Mouse (Mus musculus) left cerebral cortex, adult 2 months (tissue): ENCODE results near the gene Spata3. TPM values are rescaled to one million over a fixed set of nuclear protein-coding genes. Genes with fewer than 3 reads are reported as not detected.
"Not testable (repeated sequence)": the region's sequence is repeated elsewhere in the genome, so short reads cannot be mapped to it uniquely, and the experiment has no call there.

Source experiments
- DNase-seq, 2 experiments: peaks; one replicate each; pipeline ENCODE4 v3.0.0; 2021 to 2022; ENCODE audit warnings: low spot score in 2 of 2, mixed read lengths in 1 of 2; ENCODE audit errors: extremely low spot score in 1 of 2
- H3K27ac ChIP-seq: fragments of 200-600 bp; 2 replicates; pipeline ENCODE4 v1.8.1; 2022
- H3K4me3 ChIP-seq: fragments of 200-600 bp; 2 replicates; pipeline ENCODE4 v1.8.1; 2022
- CTCF ChIP-seq: fragments of 200-600 bp; IDR thresholded peaks from 2 replicates; pipeline ENCODE4 v1.8.1; 2022; ENCODE audit warnings: antibody characterized with exemption, mild to moderate bottlenecking, moderate library complexity
- intact Hi-C: fragments of 180-260 bp; cut with DNase I; formaldehyde crosslinking; loops from one replicate; pipeline ENCODE4 v1.15.1; 2025
- long read RNA-seq, 2 experiments: library from polyadenylated mRNA; stranded (forward); transcript quantifications; one replicate each; pipeline ENCODE4 v2.0.0; 2021; ENCODE audit warnings: borderline mapping rate in 2 of 2
- total RNA-seq, 2 experiments: library from RNA; stranded (reverse); gene quantifications; 2 replicates each; pipeline ENCODE4 v1.2.3; 2021

Gene Spata3
- under 1 TPM; 0.61 to 0.75 TPM for total RNA-seq
- long read RNA-seq, experiment 1, partial matches to known transcripts, result 0 of 1 reads
- long read RNA-seq, experiment 1, other reads (novel, unspliced or antisense), result 1 of 1 reads
- long read RNA-seq, experiment 2, result 0 reads

DNA sequence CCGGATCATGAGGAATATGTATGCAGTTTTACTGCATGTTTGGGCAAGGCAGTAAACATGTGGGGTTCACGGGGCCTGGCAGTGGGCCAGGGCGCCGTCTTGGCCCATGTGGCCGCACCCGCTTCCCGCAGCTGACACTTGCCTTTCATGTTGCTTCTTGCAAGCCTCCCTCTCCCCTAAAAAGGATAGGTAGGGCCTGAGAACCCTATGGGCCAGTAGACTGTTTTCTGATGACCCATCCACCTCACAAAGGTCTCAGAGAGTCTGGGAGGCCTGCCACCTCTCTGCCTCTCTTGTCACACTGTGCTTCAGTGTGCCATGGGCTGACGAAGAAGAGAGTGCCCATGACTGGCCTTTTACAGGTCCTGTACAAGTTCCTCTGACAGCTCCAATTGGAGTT, at the start of gene Spata3:
TSS of gene Spata3 (plus strand) at position 301 of the 400 bp plus-strand sequence.
- intact Hi-C loops, result no loop called here

DNA sequence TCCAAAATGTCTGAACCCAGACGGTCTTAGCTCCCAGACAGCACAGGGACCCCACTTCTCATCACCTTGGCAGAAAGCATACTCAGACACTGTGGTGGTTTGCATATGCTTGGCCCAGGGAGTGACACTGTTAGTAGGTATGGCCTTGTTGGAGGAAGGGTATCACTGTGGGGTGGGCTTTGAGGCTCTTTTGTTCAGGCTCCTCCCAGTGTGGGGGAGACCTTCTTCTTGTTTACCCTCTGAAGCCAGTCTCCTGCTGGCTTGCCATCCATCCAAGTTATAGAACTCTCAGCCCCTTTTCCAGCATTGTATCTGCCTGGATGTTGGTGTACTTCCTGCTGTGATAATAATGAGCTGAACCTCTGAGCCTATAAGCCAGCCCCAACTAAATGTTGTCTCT, 47.5 kb upstream of the Spata3 start:
- no peak for DNase-seq
- Histone ChIP-seq H3K4me3 (no peak overlapping the region), H3K27ac (no peak overlapping the region)
- no peak for TF ChIP-seq CTCF
- intact Hi-C loops, result no loop called here

More for the DNA sequence above, at the start of gene Spata3:
- Histone ChIP-seq H3K27ac (no peak within 1 kb of the TSS), H3K4me3 (no peak within 1 kb of the TSS)
- no peak for TF ChIP-seq CTCF
- no peak for DNase-seq

DNA sequence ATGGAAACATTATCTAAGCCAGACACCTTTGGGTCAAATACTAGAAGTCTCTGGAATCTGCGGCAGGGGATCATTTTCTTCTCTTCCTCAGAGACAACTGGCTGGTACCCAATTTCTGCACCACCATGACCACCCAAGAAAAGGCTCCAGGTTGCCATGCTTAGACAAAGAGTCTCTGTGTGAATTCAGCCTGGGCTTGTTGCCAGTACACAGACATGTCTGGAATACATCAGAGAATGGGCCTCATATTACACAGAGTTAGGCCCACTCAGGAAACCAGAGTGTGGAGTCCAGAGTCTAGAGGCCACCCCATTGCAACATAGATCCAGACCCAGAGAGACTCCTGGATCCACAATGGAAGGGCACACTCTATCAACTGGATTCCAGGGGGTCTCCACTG, 47.1 kb upstream of the Spata3 start:
- Histone ChIP-seq H3K4me3 (no peak overlapping the region), H3K27ac (no peak overlapping the region)
- intact Hi-C loops, result no loop called here
- DNase-seq, result no peak
- no peak for TF ChIP-seq CTCF

DNA sequence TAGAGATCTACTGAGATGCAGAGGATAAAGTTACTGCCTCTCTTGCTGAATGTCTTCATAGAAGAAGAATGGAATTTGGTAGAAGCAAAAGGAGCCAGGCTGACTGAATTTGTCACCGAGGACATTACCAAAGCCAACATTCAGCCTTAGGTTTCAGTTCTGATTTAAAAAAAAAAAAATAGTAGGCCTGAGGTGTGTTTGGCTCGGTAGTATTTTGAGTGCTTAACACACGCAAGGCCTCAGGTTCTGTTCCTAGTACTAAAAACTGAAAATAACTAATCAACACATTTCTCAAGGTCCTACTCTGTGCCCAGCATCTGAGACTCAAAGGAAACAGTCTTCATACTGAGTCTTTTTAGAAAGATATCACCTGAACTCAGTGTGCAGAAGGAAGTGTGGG, 45.5 kb upstream of the Spata3 start:
- intact Hi-C loops, result no loop called here
- H3K27ac ChIP-seq, result no peak overlapping the region
- no peak for TF ChIP-seq CTCF
- no peak overlapping the region for H3K4me3 ChIP-seq
- no peak for DNase-seq

DNA sequence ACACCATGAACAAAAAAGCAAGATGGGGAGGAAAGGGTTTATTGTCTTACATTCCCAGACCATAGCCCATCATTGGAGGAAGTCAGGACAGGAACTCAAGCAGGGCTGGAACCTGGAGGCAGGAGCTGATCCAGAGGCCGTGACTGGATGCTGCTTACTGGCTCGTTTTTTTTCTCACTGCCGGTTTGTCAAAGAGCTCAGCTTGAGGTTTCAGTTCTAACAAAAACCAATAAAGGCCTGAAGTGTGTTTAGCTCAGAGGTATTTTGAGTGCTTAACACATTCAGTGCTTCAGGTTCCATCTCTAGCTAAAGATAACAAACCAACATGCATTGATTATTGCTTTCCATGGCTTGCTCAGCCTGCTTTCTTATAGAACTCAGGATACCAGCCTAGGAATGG, 44.3 kb upstream of the Spata3 start:
- no peak for DNase-seq
- H3K4me3 ChIP-seq, result no peak overlapping the region
- no peak overlapping the region for H3K27ac ChIP-seq
- TF ChIP-seq CTCF, result no peak
- intact Hi-C loops, result no loop called here

DNA sequence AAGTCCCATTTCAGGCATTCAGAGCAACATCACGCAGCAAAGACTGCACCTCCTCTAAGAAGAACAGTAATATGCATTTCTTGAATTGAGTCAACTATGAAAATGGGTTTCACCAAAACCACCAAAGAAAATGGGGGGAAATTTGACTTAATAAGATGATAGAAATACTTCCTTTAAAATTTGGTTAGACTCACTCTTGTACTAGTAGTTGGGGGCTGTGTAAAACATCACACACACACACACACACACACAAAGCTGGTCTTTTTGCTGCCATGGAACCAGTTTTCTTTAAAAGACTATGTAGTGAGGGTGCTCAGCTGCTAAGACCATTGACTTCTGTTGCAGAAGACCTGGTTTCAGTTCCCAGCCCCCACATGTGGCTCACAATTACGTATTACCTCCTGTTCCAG, 43.1 kb upstream of the Spata3 start:
- intact Hi-C loops, result no loop called here
- no peak for TF ChIP-seq CTCF

DNA sequence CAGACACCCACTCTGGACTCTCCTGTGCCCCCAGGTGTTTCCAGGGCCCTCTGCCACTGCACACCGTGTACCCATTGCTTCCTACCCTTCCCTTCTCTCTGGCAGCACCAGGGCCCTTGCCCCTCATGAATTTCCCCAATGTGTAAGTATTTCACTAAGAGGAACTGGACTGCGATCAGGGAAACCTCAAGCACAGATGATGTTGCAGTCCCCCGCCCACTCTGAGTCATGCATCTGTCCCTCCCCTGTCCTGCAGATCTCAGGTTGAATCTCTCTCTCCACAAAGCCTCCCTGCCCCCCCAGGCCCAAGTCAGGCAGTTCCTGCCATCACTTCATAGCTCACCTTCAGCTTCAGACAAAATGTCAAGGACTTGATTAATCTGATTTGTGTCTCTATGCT, 38.9 kb upstream of the Spata3 start:
- DNase-seq, result no peak
- TF ChIP-seq CTCF, result no peak
- intact Hi-C loops, result no loop called here
- Histone ChIP-seq H3K27ac (no peak overlapping the region), H3K4me3 (no peak overlapping the region)

More for the DNA sequence above, 43.1 kb upstream of the Spata3 start:
- H3K27ac ChIP-seq, result no peak overlapping the region
- no peak for DNase-seq
- no peak overlapping the region for H3K4me3 ChIP-seq

DNA sequence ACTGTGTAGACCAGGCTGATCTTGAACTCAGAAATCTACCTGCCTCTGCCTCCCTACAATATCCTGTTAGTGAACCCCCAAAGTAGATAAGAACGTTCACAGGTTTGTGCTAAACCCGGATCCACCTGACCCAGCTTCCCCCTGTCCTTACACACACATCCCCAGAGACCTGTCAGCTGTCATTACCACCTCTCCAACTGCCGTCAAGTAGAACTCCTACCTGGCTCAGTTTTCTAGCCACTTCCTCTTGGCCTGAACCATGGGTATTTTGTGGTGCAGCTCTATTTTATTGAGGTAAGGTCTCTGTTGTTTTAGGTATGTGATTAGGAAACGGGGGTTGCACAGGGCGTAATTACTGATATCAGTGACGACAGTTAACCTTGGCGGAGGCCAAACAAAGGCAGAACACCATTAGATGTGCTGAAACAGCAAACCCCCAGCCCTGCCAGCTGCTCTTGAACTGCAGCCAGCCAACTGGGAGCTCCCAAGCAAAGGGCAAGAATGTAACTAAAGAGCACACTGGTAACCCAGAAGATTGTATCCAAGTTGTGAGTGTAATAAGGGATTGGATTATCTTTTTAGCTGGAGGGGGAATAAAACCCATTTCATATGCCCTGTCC, 34.8 kb upstream of the Spata3 start:
- intact Hi-C loops, result no loop called here
- Histone ChIP-seq H3K4me3 (no peak overlapping the region), H3K27ac (no peak overlapping the region)
- no peak for DNase-seq
- TF ChIP-seq CTCF, result no peak

DNA sequence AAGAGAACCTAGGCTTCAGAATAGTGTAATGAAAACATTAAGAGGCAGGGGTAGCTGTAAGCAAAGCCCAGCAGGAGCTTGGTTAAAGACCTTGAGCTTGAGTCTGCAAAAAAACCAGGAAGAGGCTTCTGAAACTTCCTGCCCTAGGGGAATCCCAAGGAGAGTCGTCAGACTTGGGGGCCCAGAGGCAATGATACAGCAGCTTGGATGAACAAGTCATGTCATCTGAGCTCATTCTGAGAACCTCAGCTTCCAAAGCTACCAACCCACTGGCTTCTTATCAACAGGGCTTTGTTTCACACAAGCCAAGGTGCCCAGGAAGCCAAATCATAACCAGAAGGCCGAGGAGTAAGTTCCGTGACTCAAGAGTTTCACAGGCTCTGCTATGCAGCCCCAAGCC, 30.8 kb upstream of the Spata3 start:
- TF ChIP-seq CTCF, result no peak
- intact Hi-C loops, result no loop called here
- no peak for DNase-seq

DNA sequence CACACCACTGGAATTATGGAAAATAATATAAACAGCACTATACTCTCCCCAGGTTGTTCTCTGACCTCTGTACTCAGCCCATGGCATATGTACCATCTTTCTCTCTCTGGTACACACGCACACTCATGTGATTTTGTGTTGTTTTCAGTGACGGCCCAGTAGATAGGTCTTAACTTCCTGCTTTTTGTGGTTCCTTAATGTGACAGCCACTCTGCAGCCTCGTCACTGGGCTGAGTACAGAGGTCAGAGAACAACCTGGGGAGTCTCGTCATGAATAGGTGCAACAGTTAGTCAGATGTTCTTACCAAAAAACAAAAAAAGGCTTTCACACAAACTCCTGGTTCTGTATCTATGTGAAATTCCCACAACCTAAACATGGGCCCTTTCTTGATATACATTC, 28.3 kb upstream of the Spata3 start:
- intact Hi-C loops, result no loop called here
- no peak for DNase-seq
- H3K4me3 ChIP-seq, result no peak overlapping the region
- H3K27ac ChIP-seq, result no peak overlapping the region
- TF ChIP-seq CTCF, result no peak

More for the DNA sequence above, 30.8 kb upstream of the Spata3 start:
- Histone ChIP-seq H3K4me3 (no peak overlapping the region), H3K27ac (no peak overlapping the region)

DNA sequence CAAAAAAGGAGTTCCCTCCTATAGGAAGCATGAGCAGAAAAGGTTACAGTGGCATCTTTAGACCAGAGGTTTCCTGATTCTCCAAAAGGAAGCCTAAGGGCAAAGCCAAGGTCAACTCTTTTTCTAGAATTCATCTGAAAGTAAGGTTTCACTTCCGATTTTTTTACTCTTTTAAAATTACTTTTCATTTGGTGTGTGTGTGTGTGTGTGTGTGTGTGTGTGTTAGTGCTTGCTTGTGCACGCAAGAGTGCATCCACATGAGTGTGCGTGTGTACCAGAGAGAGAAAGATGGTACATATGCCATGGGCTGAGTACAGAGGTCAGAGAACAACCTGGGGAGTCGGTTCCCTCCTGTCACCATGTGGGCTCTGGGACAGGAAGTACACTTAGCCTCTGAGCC, 27.7 kb upstream of the Spata3 start:
- H3K4me3 ChIP-seq, H3K27ac ChIP-seq, DNase-seq, intact Hi-C loops: not testable (repeated sequence)

DNA sequence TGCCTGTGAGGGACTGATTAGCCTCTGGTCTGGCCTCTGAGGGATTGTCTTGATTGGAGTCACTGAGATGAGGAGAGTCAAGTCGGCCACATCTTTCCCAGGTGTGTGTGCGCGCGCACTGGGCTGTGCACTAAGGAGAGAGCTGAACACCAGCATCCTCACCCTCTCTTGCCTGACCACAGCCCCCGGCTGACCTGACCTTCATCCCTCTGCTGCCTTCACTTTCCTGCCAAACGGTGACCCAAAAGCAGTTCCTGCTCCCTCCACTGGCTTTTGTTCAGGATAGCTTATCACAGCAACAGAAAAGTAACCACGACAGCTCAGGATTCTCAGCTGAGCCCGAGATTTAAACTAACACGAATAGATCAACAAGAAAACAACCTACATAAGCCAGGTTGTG, 24.4 kb upstream of the Spata3 start:
- no peak for TF ChIP-seq CTCF
- DNase-seq, result no peak
- Histone ChIP-seq H3K27ac (no peak overlapping the region), H3K4me3 (no peak overlapping the region)
- intact Hi-C loops, result no loop called here

DNA sequence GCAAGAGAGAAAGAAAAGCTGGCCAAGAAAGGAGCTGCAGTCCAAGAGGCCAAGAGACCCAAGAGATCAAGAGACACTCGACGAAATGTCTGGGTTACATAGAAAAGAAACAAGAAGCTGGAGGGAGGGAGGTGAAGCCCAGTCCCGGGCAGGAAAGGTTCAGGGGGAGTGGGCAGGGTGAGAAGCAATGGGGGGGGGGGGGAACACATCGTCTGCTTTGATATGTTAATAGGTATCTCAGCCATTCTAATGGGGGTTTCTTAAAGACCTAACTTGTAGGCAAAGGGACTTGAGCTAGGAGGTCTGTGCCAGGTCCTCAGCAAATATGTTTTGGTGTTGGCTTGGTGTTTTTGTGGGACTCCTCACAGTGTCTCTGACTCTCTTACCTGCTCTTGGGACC, 23.1 kb upstream of the Spata3 start:
- intact Hi-C loops, result no loop called here
- Histone ChIP-seq H3K4me3 (no peak overlapping the region), H3K27ac (no peak overlapping the region)
- no peak for TF ChIP-seq CTCF
- no peak for DNase-seq
